Mouse (Mus musculus): ENCODE measurements around the gene Gpam.

GRCm38 (mm10) chr19:55090885-55091284, 36.2 kb downstream of the Gpam start:
- TF ChIP-seq POLR2A (IDR thresholded peaks at IDR 0.05; ENCODE audit: insufficient read depth, low read depth, low read length) (no peak), EP300 (IDR thresholded peaks at IDR 0.05; ENCODE audit: insufficient read depth, low read depth, low read length) (no peak), CTCF (IDR thresholded peaks at IDR 0.05) (no peak)

All from heart, adult 2 months (tissue).